Mouse (Mus musculus): ENCODE measurements around the gene Abi3bp. TPM values are rescaled to one million over a fixed set of nuclear protein-coding genes. Genes with fewer than 3 reads are reported as not detected.

Abi3bp gene
- total and polyA plus RNA-seq, 2 experiments from 2014 or later: 0.16 to 1.0 TPM

DNA sequence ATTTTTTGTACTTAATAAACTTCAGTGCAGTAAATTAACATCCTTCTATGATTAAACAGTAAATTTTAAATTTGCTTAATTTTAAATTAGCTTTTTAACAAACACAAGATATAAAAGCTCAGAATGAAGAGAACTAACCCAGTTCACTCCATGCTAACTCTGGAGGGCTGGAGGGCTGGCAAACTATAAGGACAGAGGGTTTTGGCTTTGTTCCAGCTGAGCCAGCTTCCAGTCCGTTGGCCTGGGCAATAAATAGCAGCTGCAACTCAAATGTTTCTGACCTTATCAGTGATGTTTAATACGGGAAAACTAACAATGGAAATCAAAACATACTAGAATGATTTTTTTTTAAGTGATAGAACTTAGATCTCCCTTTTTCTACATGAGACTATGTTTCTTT is 167.6 kb downstream of the Abi3bp start:
- no peaks in the 10 kb centered on the region for H3K36me3 ChIP-seq (ENCODE audit: insufficient read depth, low read length)
- no peaks in the 10 kb centered on the region for H3K4me1 ChIP-seq (ENCODE audit: insufficient read depth, low read length)
- no peak overlapping the region for H3K9ac ChIP-seq (replicated peaks; ENCODE audit: low read length)
- H3K27me3 ChIP-seq (ENCODE audit: insufficient read depth, low read length): no peaks in the 10 kb centered on the region
- no peak overlapping the region for H3K4me3 ChIP-seq (ENCODE audit: low read length)
- no peaks in the 10 kb centered on the region for H3K9me3 ChIP-seq (ENCODE audit: low read length)
- 11% methylated on average over 2 of the region's 2 CpGs for WGBS
- H3K27ac ChIP-seq: no peak overlapping the region
- DNase-seq (ENCODE audit: low spot score): peak; percentile 71
- 0 out of 2 replicates have a peak, but pooled peaks have one; percentile 56 for ATAC-seq
- H3K4me2 ChIP-seq (ENCODE audit: low read depth, low read length): no peak overlapping the region
- no peak for TF ChIP-seq CTCF (IDR thresholded peaks at IDR 0.05; ENCODE audit: low read depth)

DNA sequence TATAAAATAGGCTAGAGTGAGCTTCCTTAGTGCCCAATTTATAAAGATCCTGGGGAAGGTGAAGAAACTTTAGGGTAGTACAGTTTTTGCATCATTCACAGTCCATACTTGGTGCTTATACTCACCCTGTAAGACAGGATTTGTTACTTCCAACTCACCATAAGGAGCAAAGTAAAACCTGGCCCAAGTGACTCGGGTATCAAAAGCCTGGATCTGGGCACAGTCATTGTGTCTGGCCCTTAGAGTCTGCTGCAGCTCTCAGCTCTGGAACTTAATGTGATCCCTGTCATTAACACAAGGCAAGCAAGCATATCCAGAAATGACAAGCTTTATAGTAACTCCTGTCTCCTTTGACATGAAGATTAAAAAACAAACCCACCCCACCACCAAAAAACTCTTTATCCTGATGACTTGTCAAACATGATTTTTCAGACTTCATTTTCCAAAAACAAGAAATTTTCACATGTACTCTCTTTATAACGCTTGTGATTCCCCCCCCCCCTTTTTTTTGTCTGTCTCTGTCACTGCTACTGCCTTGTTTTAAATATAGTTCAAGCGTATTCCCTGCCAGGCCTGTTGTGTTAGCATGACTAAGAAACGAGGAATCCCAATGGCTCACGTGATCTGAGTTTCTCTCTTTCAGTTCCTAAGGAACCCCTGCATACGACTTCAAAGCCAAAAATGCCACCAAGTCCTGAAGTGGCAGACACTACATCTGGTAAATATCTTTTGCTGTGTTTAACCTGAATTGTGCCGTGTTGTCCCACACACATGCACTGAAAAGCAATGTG is 168.9 kb downstream of the Abi3bp start:
- Histone ChIP-seq H3K4me3 (ENCODE audit: low read length) (no peak overlapping the region), H3K4me1 (ENCODE audit: insufficient read depth, low read length) (no peaks in the 10 kb centered on the region), H3K4me2 (ENCODE audit: low read depth, low read length) (no peak overlapping the region), H3K27me3 (ENCODE audit: insufficient read depth, low read length) (no peaks in the 10 kb centered on the region), H3K9me3 (ENCODE audit: low read length) (no peaks in the 10 kb centered on the region), H3K9ac (replicated peaks; ENCODE audit: low read length) (no peak overlapping the region), H3K36me3 (ENCODE audit: insufficient read depth, low read length) (no peaks in the 10 kb centered on the region), H3K27ac (no peak overlapping the region)
- ATAC-seq: no peak
- TF ChIP-seq CTCF (IDR thresholded peaks at IDR 0.05; ENCODE audit: low read depth): no peak
- DNase-seq (ENCODE audit: low spot score): no peak
- 59% methylated on average over 7 of the region's 7 CpGs for WGBS

DNA sequence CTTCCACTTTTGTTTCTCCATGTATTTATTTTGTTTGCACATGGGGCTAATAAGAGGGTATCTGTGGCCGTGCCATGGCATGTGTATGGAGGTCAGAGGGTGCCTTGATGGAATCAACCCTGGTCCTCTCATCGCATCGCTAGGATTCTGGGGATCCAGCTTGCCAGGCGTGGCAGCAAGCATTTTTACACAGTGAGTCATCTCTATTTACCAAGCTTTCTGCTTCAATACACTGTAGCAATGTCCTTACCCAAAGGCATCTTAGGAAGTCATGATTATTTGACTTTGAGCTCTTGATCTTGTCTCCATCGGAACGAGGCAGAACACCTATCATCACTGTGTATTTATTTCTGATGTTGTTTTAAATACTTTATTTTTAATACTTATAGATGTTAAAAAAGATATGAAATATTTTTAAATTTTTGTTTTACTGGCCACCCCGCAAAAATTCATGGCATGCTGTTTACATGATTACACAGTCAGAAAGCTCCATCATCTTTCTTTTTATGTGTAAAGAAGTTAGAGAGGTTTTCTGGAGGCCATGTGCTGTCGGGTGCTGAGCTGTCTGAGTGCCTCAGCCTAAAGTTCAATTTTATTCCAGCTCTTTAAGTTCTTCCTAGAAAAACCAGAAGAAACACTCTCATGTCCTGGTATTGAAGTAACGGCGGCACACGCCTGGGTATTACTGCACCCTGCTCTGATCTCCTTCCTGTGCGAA is 177.7 kb downstream of the Abi3bp start:
- H3K9me3 ChIP-seq (ENCODE audit: low read length): no peaks in the 10 kb centered on the region
- WGBS: 89% methylated on average over 12 of the region's 12 CpGs
- H3K27ac ChIP-seq: no peak overlapping the region
- no peaks in the 10 kb centered on the region for H3K27me3 ChIP-seq (ENCODE audit: insufficient read depth, low read length)
- no peak for ATAC-seq
- H3K4me3 ChIP-seq (ENCODE audit: low read length): no peak overlapping the region
- no peaks in the 10 kb centered on the region for H3K4me1 ChIP-seq (ENCODE audit: insufficient read depth, low read length)
- H3K9ac ChIP-seq (replicated peaks; ENCODE audit: low read length): no peak overlapping the region
- DNase-seq (ENCODE audit: low spot score): no peak
- no peak for TF ChIP-seq CTCF (IDR thresholded peaks at IDR 0.05; ENCODE audit: low read depth)
- no peak overlapping the region for H3K4me2 ChIP-seq (ENCODE audit: low read depth, low read length)
- H3K36me3 ChIP-seq (ENCODE audit: insufficient read depth, low read length): no peaks in the 10 kb centered on the region

DNA sequence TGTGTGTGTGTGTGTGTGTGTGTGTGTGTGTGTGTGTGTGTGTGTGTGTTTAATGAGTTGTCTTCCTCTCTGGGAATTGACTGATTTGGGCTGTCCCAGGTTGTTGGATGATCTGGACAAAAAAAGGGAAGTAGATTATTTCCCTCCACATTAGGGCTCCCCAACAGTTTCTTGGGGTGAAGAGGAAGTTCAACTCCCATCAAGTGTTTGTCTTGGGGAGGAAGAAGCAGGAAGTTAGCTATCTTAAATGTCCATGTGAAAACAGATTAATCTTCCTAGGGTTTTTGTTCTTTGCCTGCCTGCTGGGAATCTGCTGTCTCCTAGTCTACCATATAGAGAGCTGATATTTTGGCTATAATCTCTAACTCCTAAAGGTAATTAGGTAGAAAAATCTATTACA is 181.2 kb downstream of the Abi3bp start:
- Histone ChIP-seq H3K4me1 (ENCODE audit: insufficient read depth, low read length) (no peaks in the 10 kb centered on the region), H3K9me3 (ENCODE audit: low read length) (no peaks in the 10 kb centered on the region), H3K36me3 (ENCODE audit: insufficient read depth, low read length) (no peaks in the 10 kb centered on the region), H3K4me2 (ENCODE audit: low read depth, low read length) (no peak overlapping the region), H3K4me3 (ENCODE audit: low read length) (no peak overlapping the region), H3K27me3 (ENCODE audit: insufficient read depth, low read length) (no peaks in the 10 kb centered on the region), H3K27ac (no peak overlapping the region), H3K9ac (replicated peaks; ENCODE audit: low read length) (no peak overlapping the region)
- no peak for DNase-seq (ENCODE audit: low spot score)
- no peak for TF ChIP-seq CTCF (IDR thresholded peaks at IDR 0.05; ENCODE audit: low read depth)
- no peak for ATAC-seq

GRCm38 (mm10) chr16:56669520-56669919 is 191.8 kb downstream of the Abi3bp start:
- H3K4me1 ChIP-seq (ENCODE audit: insufficient read depth, low read length): no peaks in the 10 kb centered on the region
- no peak overlapping the region for H3K9ac ChIP-seq (replicated peaks; ENCODE audit: low read length)
- no peak overlapping the region for H3K27ac ChIP-seq

DNA sequence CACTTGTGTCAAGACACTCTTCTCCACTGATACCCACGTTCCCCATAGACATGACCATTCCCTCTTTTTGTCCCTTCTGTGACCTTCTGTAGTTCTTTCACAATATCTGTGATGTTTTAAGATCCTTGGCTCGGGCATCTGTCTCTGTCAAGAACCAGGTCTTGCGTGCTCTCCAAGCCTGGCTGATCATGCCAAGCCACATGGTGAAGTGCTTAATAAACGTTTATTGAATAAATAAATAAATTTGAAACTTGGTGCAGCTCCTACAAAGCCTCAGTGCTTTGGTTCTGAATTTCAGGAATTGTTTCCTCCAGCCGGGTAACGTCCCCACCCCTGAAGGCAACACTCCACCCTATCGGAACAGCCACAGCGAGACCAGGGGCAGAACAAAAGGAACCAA is 193.3 kb downstream of the Abi3bp start:
- H3K36me3 ChIP-seq (ENCODE audit: insufficient read depth, low read length): no peaks in the 10 kb centered on the region
- no peak overlapping the region for H3K4me2 ChIP-seq (ENCODE audit: low read depth, low read length)
- H3K4me1 ChIP-seq (ENCODE audit: insufficient read depth, low read length): no peaks in the 10 kb centered on the region
- no peaks in the 10 kb centered on the region for H3K9me3 ChIP-seq (ENCODE audit: low read length)
- no peak for TF ChIP-seq CTCF (IDR thresholded peaks at IDR 0.05; ENCODE audit: low read depth)
- no peak overlapping the region for H3K4me3 ChIP-seq (ENCODE audit: low read length)
- 83% methylated on average over 8 of the region's 8 CpGs for WGBS
- DNase-seq (ENCODE audit: low spot score): no peak
- no peak overlapping the region for H3K9ac ChIP-seq (replicated peaks; ENCODE audit: low read length)
- no peaks in the 10 kb centered on the region for H3K27me3 ChIP-seq (ENCODE audit: insufficient read depth, low read length)
- no peak for ATAC-seq
- H3K27ac ChIP-seq: no peak overlapping the region

More at GRCm38 (mm10) chr16:56669520-56669919, 191.8 kb downstream of the Abi3bp start:
- Histone ChIP-seq H3K36me3 (ENCODE audit: insufficient read depth, low read length) (no peaks in the 10 kb centered on the region), H3K9me3 (ENCODE audit: low read length) (no peaks in the 10 kb centered on the region), H3K4me2 (ENCODE audit: low read depth, low read length) (no peak overlapping the region), H3K27me3 (ENCODE audit: insufficient read depth, low read length) (no peaks in the 10 kb centered on the region), H3K4me3 (ENCODE audit: low read length) (no peak overlapping the region)
- ATAC-seq: no peak
- whole genome bisulfite sequencing: 79% methylated on average over 5 of the region's 5 CpGs
- TF ChIP-seq CTCF (IDR thresholded peaks at IDR 0.05; ENCODE audit: low read depth): no peak
- DNase-seq (ENCODE audit: low spot score): no peak

- ATAC-seq: no peak
- TF ChIP-seq CTCF (IDR thresholded peaks at IDR 0.05; ENCODE audit: low read depth): no peak
- no peak overlapping the region for H3K4me3 ChIP-seq (ENCODE audit: low read length)
Measured at GRCm38 (mm10) chr16:56673420-56673819, 195.7 kb downstream of the Abi3bp start.

More at GRCm38 (mm10) chr16:56673420-56673819, 195.7 kb downstream of the Abi3bp start:
- H3K27ac ChIP-seq: no peak overlapping the region
- no peaks in the 10 kb centered on the region for H3K4me1 ChIP-seq (ENCODE audit: insufficient read depth, low read length)
- WGBS: 69% methylated on average over 2 of the region's 2 CpGs
- H3K9me3 ChIP-seq (ENCODE audit: low read length): no peaks in the 10 kb centered on the region
- H3K27me3 ChIP-seq (ENCODE audit: insufficient read depth, low read length): no peaks in the 10 kb centered on the region
- no peaks in the 10 kb centered on the region for H3K36me3 ChIP-seq (ENCODE audit: insufficient read depth, low read length)
- no peak overlapping the region for H3K4me2 ChIP-seq (ENCODE audit: low read depth, low read length)
- H3K9ac ChIP-seq (replicated peaks; ENCODE audit: low read length): no peak overlapping the region
- DNase-seq (ENCODE audit: low spot score): no peak
